Mouse (Mus musculus): ENCODE results near the gene Atoh7. TPM values are rescaled to one million over a fixed set of nuclear protein-coding genes. Genes with fewer than 3 reads are reported as not detected.

The Atoh7 gene
- polyA plus RNA-seq, 1 experiment from 2014 or later, result not detected

- peaks cover 54% of the 10 kb centered on the region for H3K27me3 ChIP-seq
- H3K4me1 ChIP-seq (replicated peaks), result peaks cover 3% of the 10 kb centered on the region; the same call in 1 of the 2 replicates
- no peak overlapping the region for H3K4me2 ChIP-seq
- 60% methylated on average over 12 of the region's 12 CpGs for WGBS (ENCODE audit: insufficient replicate concordance)
- H3K36me3 ChIP-seq (replicated peaks), result no peaks in the 10 kb centered on the region
- no peak overlapping the region for H3K27ac ChIP-seq (replicated peaks)
- no peak overlapping the region for H3K9ac ChIP-seq
- ATAC-seq (ENCODE audit: insufficient read depth), result no peak
- no peaks in the 10 kb centered on the region for H3K9me3 ChIP-seq (replicated peaks)
- no peak overlapping the region for H3K4me3 ChIP-seq (replicated peaks)
These were observed 1.3 kb upstream of the Atoh7 start for GRCm38 (mm10) chr10:63098191-63098590.

- Histone ChIP-seq H3K9ac (no peak overlapping the region), H3K27ac (replicated peaks) (no peak overlapping the region), H3K4me3 (replicated peaks) (peak overlapping the region; percentile 46), H3K9me3 (replicated peaks) (no peaks in the 10 kb centered on the region), H3K36me3 (replicated peaks) (no peaks in the 10 kb centered on the region), H3K27me3 (peaks cover 54% of the 10 kb centered on the region), H3K4me1 (replicated peaks) (peaks cover 3% of the 10 kb centered on the region; the same call in 1 of the 2 replicates), H3K4me2 (peak overlapping the region; percentile 71)
- WGBS (ENCODE audit: insufficient replicate concordance), result under 1% methylated on average over 62 of the region's 62 CpGs
- ATAC-seq (ENCODE audit: insufficient read depth), result no peak
These were observed 601 bp downstream of the Atoh7 start for GRCm38 (mm10) chr10:63099941-63100562.

- peaks cover 3% of the 10 kb centered on the region; the same call in 1 of the 2 replicates for H3K4me1 ChIP-seq (replicated peaks)
- peaks cover 54% of the 10 kb centered on the region for H3K27me3 ChIP-seq
- no peaks in the 10 kb centered on the region for H3K9me3 ChIP-seq (replicated peaks)
- H3K4me3 ChIP-seq (replicated peaks), result peak overlapping the region; percentile 46
- ATAC-seq (ENCODE audit: insufficient read depth), result no peak
- WGBS (ENCODE audit: insufficient replicate concordance), result 22% methylated on average over 9 of the region's 9 CpGs
- H3K36me3 ChIP-seq (replicated peaks), result no peaks in the 10 kb centered on the region
- H3K9ac ChIP-seq, result no peak overlapping the region
- H3K27ac ChIP-seq (replicated peaks), result no peak overlapping the region
- H3K4me2 ChIP-seq, result peak overlapping the region; percentile 71
These were observed 1.2 kb downstream of the Atoh7 start for GRCm38 (mm10) chr10:63100657-63101056.

GRCm38 (mm10) chr10:63113027-63113604, 13.7 kb downstream of the Atoh7 start:
- no peaks in the 10 kb centered on the region for H3K9me3 ChIP-seq (replicated peaks)
- no peaks in the 10 kb centered on the region for H3K36me3 ChIP-seq (replicated peaks)
- no peak overlapping the region for H3K9ac ChIP-seq
- WGBS (ENCODE audit: insufficient replicate concordance), result 44% methylated on average over 5 of the region's 5 CpGs
- ATAC-seq (ENCODE audit: insufficient read depth), result no peak
- H3K4me1 ChIP-seq (replicated peaks), result no peaks in the 10 kb centered on the region
- H3K27me3 ChIP-seq, result no peaks in the 10 kb centered on the region
- H3K4me2 ChIP-seq, result no peak overlapping the region
- no peak overlapping the region for H3K4me3 ChIP-seq (replicated peaks)
- no peak overlapping the region for H3K27ac ChIP-seq (replicated peaks)

- H3K4me3 ChIP-seq (replicated peaks), result no peak overlapping the region
- no peak overlapping the region for H3K4me2 ChIP-seq
- H3K36me3 ChIP-seq (replicated peaks), result no peaks in the 10 kb centered on the region
- no peaks in the 10 kb centered on the region for H3K4me1 ChIP-seq (replicated peaks)
- ATAC-seq (ENCODE audit: insufficient read depth), result no peak
- H3K27ac ChIP-seq (replicated peaks), result no peak overlapping the region
- 63% methylated on average over 6 of the region's 6 CpGs for WGBS (ENCODE audit: insufficient replicate concordance)
- H3K9ac ChIP-seq, result no peak overlapping the region
- H3K9me3 ChIP-seq (replicated peaks), result no peaks in the 10 kb centered on the region
- no peaks in the 10 kb centered on the region for H3K27me3 ChIP-seq
These were observed 14.4 kb downstream of the Atoh7 start for GRCm38 (mm10) chr10:63113716-63114360.

- H3K4me1 ChIP-seq (replicated peaks), result no peaks in the 10 kb centered on the region
- WGBS (ENCODE audit: insufficient replicate concordance), result 75% methylated on average over 15 of the region's 15 CpGs
These were observed 16.4 kb downstream of the Atoh7 start for GRCm38 (mm10) chr10:63115881-63116280.

GRCm38 (mm10) chr10:63116376-63116775, 16.9 kb downstream of the Atoh7 start:
- no peak for ATAC-seq (ENCODE audit: insufficient read depth)
- H3K27ac ChIP-seq (replicated peaks), result no peak overlapping the region
- H3K27me3 ChIP-seq, result no peaks in the 10 kb centered on the region
- no peaks in the 10 kb centered on the region for H3K4me1 ChIP-seq (replicated peaks)
- no peak overlapping the region for H3K4me3 ChIP-seq (replicated peaks)
- H3K9ac ChIP-seq, result no peak overlapping the region
- no peaks in the 10 kb centered on the region for H3K36me3 ChIP-seq (replicated peaks)
- WGBS (ENCODE audit: insufficient replicate concordance), result 79% methylated on average over 9 of the region's 9 CpGs
- H3K9me3 ChIP-seq (replicated peaks), result no peaks in the 10 kb centered on the region
- H3K4me2 ChIP-seq, result no peak overlapping the region

More at GRCm38 (mm10) chr10:63115881-63116280, 16.4 kb downstream of the Atoh7 start:
- Histone ChIP-seq H3K27me3 (no peaks in the 10 kb centered on the region), H3K4me2 (no peak overlapping the region), H3K27ac (replicated peaks) (no peak overlapping the region), H3K9me3 (replicated peaks) (no peaks in the 10 kb centered on the region), H3K4me3 (replicated peaks) (no peak overlapping the region), H3K9ac (no peak overlapping the region), H3K36me3 (replicated peaks) (no peaks in the 10 kb centered on the region)
- ATAC-seq (ENCODE audit: insufficient read depth), result no peak

- Histone ChIP-seq H3K4me2 (no peak overlapping the region), H3K9me3 (replicated peaks) (no peaks in the 10 kb centered on the region), H3K27ac (replicated peaks) (no peak overlapping the region), H3K9ac (no peak overlapping the region), H3K4me3 (replicated peaks) (no peak overlapping the region), H3K27me3 (no peaks in the 10 kb centered on the region), H3K36me3 (replicated peaks) (no peaks in the 10 kb centered on the region), H3K4me1 (replicated peaks) (no peaks in the 10 kb centered on the region)
- no peak for ATAC-seq (ENCODE audit: insufficient read depth)
- 66% methylated on average over 8 of the region's 8 CpGs for WGBS (ENCODE audit: insufficient replicate concordance)
These were observed 18.1 kb downstream of the Atoh7 start for GRCm38 (mm10) chr10:63117583-63117982.

- H3K9ac ChIP-seq, result no peak overlapping the region
- no peaks in the 10 kb centered on the region for H3K9me3 ChIP-seq (replicated peaks)
- no peak for ATAC-seq (ENCODE audit: insufficient read depth)
- no peaks in the 10 kb centered on the region for H3K27me3 ChIP-seq
- no peak overlapping the region for H3K27ac ChIP-seq (replicated peaks)
- H3K4me1 ChIP-seq (replicated peaks), result no peaks in the 10 kb centered on the region
- no peak overlapping the region for H3K4me3 ChIP-seq (replicated peaks)
- WGBS (ENCODE audit: insufficient replicate concordance), result 57% methylated on average over 14 of the region's 14 CpGs
- H3K4me2 ChIP-seq, result no peak overlapping the region
- H3K36me3 ChIP-seq (replicated peaks), result no peaks in the 10 kb centered on the region
These were observed 20.5 kb downstream of the Atoh7 start for GRCm38 (mm10) chr10:63119916-63120315.

- Histone ChIP-seq H3K27me3 (no peaks in the 10 kb centered on the region), H3K4me2 (no peak overlapping the region), H3K27ac (replicated peaks) (no peak overlapping the region), H3K9ac (no peak overlapping the region), H3K36me3 (replicated peaks) (no peaks in the 10 kb centered on the region), H3K4me3 (replicated peaks) (no peak overlapping the region), H3K9me3 (replicated peaks) (no peaks in the 10 kb centered on the region), H3K4me1 (replicated peaks) (no peaks in the 10 kb centered on the region)
- 76% methylated on average over 14 of the region's 14 CpGs for WGBS (ENCODE audit: insufficient replicate concordance)
- ATAC-seq (ENCODE audit: insufficient read depth), result no peak
These were observed 22.5 kb downstream of the Atoh7 start for GRCm38 (mm10) chr10:63121961-63122360.

GRCm38 (mm10) chr10:63122516-63122915, 23.1 kb downstream of the Atoh7 start:
- H3K27ac ChIP-seq (replicated peaks), result no peak overlapping the region
- no peak overlapping the region for H3K4me3 ChIP-seq (replicated peaks)
- H3K27me3 ChIP-seq, result no peaks in the 10 kb centered on the region
- no peaks in the 10 kb centered on the region for H3K4me1 ChIP-seq (replicated peaks)
- H3K4me2 ChIP-seq, result no peak overlapping the region
- H3K9me3 ChIP-seq (replicated peaks), result no peaks in the 10 kb centered on the region
- ATAC-seq (ENCODE audit: insufficient read depth), result no peak
- 34% methylated on average over 8 of the region's 8 CpGs for WGBS (ENCODE audit: insufficient replicate concordance)
- H3K36me3 ChIP-seq (replicated peaks), result no peaks in the 10 kb centered on the region
- H3K9ac ChIP-seq, result no peak overlapping the region
